Mouse (Mus musculus) CH12.LX (cell line): ENCODE measurements at regions not wholly inside any gene's neighbourhood (a gene's known extent, or its start where the extent isn't known, plus 50 kb on each side); places are given as distances from the start of the nearest gene placed in this dataset.

ENCODE experiments used
- DNase-seq: peaks from one replicate; pipeline ENCODE4 v3.0.0-alpha.2; 2013; ENCODE audit errors: extremely low read depth
- H3K27ac ChIP-seq: 2 replicates; pipeline ENCODE4 v1.5.1; 2012; ENCODE audit warnings: low read depth, mild to moderate bottlenecking, control low read depth, moderate library complexity; ENCODE audit not compliant: insufficient read depth
- H3K27me3 ChIP-seq: replicated peaks from 2 replicates; pipeline ENCODE3; 2012; ENCODE audit warnings: inconsistent platforms
- H3K36me3 ChIP-seq, 2 experiments: replicated peaks in 1 of 2; 2 replicates each; pipeline versions ENCODE3 to v1.6.1; 2012; ENCODE audit warnings: inconsistent platforms in 1 of 2, low read length in 1 of 2, mild to moderate bottlenecking in 1 of 2, mixed read lengths in 1 of 2, moderate library complexity in 1 of 2; ENCODE audit not compliant: control insufficient read depth in 1 of 2, insufficient read depth in 1 of 2
- H3K4me1 ChIP-seq, 2 experiments: 2 replicates each; pipeline ENCODE4 v1.6.1; 2012; ENCODE audit warnings: inconsistent platforms in 1 of 2, moderate library complexity in 1 of 2; ENCODE audit not compliant: insufficient read depth in 2 of 2, control insufficient read depth in 1 of 2
- H3K4me2 ChIP-seq: 2 replicates; pipeline ENCODE4 v1.6.1; 2012; ENCODE audit warnings: low read depth, mild to moderate bottlenecking, control low read depth; ENCODE audit not compliant: poor library complexity, insufficient read depth, severe bottlenecking
- H3K4me3 ChIP-seq, 3 experiments: fragments of 150-350 bp in 1 of 3; sonication (generic) in 1 of 3; replicated peaks in 1 of 3; 2 replicates each; pipeline versions ENCODE3 to v1.5.1; 2011 to 2012; ENCODE audit warnings: low read depth in 2 of 3, low read length in 2 of 3, mild to moderate bottlenecking in 2 of 3, moderate library complexity in 2 of 3, control low read depth in 1 of 3, improper control_type of control experiment in 1 of 3, inconsistent platforms in 1 of 3, mixed read lengths in 1 of 3; ENCODE audit not compliant: poor library complexity in 1 of 3
- H3K79me2 ChIP-seq: replicated peaks from 2 replicates; pipeline ENCODE4 v1.6.1; 2012; ENCODE audit warnings: mild to moderate bottlenecking, moderate library complexity; ENCODE audit not compliant: control insufficient read depth, poor library complexity, insufficient read depth, severe bottlenecking; ENCODE audit errors: extremely low read depth
- H3K9ac ChIP-seq: 2 replicates; pipeline ENCODE4 v1.6.1; 2012; ENCODE audit warnings: low read depth, mild to moderate bottlenecking, control low read depth, moderate library complexity; ENCODE audit not compliant: insufficient read depth
- H3K9me3 ChIP-seq: replicated peaks from 2 replicates; pipeline ENCODE3; 2012; ENCODE audit warnings: low read length, inconsistent platforms, mixed read lengths
- BHLHE40 ChIP-seq: IDR thresholded peaks from 2 replicates; pipeline ENCODE4 v1.6.1; 2011; ENCODE audit warnings: mild to moderate bottlenecking, low read depth, low read length, improper control_type of control experiment
- CHD1 ChIP-seq: IDR thresholded peaks from 2 replicates; pipeline ENCODE4 v1.6.1; 2012; ENCODE audit warnings: low read depth, low read length, improper control_type of control experiment, inconsistent platforms
- CHD2 ChIP-seq: IDR thresholded peaks from 2 replicates; pipeline ENCODE4 v1.6.1; 2011; ENCODE audit warnings: low read length, improper control_type of control experiment
- CTCF ChIP-seq, 2 experiments: IDR thresholded peaks in 1 of 2; conservative IDR thresholded peaks in 1 of 2; 2 replicates each; pipeline ENCODE4 v1.5.1; 2011 to 2012; ENCODE audit warnings: low read depth in 2 of 2, low read length in 2 of 2, improper control_type of control experiment in 1 of 2, inconsistent platforms in 1 of 2, mild to moderate bottlenecking in 1 of 2, moderate library complexity in 1 of 2
- ELF1 ChIP-seq: IDR thresholded peaks from 2 replicates; pipeline ENCODE4 v1.6.1; 2014; ENCODE audit warnings: low read depth, mild to moderate bottlenecking, inconsistent platforms, low read length, improper control_type of control experiment
- EP300 ChIP-seq: IDR thresholded peaks from 2 replicates; pipeline ENCODE4 v1.6.1; 2011; ENCODE audit warnings: low read length, improper control_type of control experiment
- ETS1 ChIP-seq: conservative IDR thresholded peaks from 2 replicates; pipeline ENCODE4 v1.6.1; 2012; ENCODE audit warnings: low read depth, mild to moderate bottlenecking, inconsistent platforms, low read length, improper control_type of control experiment, moderate library complexity
- GABPA ChIP-seq: IDR thresholded peaks from 2 replicates; pipeline ENCODE4 v1.6.1; 2012; ENCODE audit warnings: low read depth, low read length, improper control_type of control experiment, inconsistent platforms; ENCODE audit not compliant: insufficient replicate concordance
- HCFC1 ChIP-seq: IDR thresholded peaks from 2 replicates; pipeline ENCODE4 v1.6.1; 2012; ENCODE audit warnings: low read depth, mild to moderate bottlenecking, inconsistent platforms, low read length, improper control_type of control experiment
- IRF4 ChIP-seq: IDR thresholded peaks from 2 replicates; pipeline ENCODE4 v1.6.1; 2014; ENCODE audit warnings: low read depth, mild to moderate bottlenecking, inconsistent platforms, low read length, improper control_type of control experiment
- JUND ChIP-seq: conservative IDR thresholded peaks from 2 replicates; pipeline ENCODE4 v1.6.1; 2011; ENCODE audit warnings: low read depth, low read length, improper control_type of control experiment
- KAT2A ChIP-seq: IDR thresholded peaks from 2 replicates; pipeline ENCODE4 v1.6.1; 2012; ENCODE audit warnings: low read length, improper control_type of control experiment, inconsistent platforms; ENCODE audit not compliant: insufficient replicate concordance
- MAX ChIP-seq: IDR thresholded peaks from 2 replicates; pipeline ENCODE4 v1.6.1; 2011; ENCODE audit warnings: low read length, improper control_type of control experiment
- MAZ ChIP-seq: IDR thresholded peaks from 2 replicates; pipeline ENCODE4 v1.6.1; 2012; ENCODE audit warnings: low read depth, mild to moderate bottlenecking, inconsistent platforms, low read length, improper control_type of control experiment, moderate library complexity
- MXI1 ChIP-seq: IDR thresholded peaks from 2 replicates; pipeline ENCODE4 v1.6.1; 2011; ENCODE audit warnings: mild to moderate bottlenecking, low read depth, low read length, improper control_type of control experiment
- MYC ChIP-seq: IDR thresholded peaks from 2 replicates; pipeline ENCODE4 v1.6.1; 2011; ENCODE audit warnings: low read depth, mild to moderate bottlenecking, improper control_type of control experiment, low read length
- NELFE ChIP-seq: IDR thresholded peaks from 2 replicates; pipeline ENCODE4 v1.6.1; 2011; ENCODE audit warnings: low read depth, low read length, improper control_type of control experiment
- NRF1 ChIP-seq: IDR thresholded peaks from 2 replicates; pipeline ENCODE4 v1.6.1; 2014; ENCODE audit warnings: low read depth, mild to moderate bottlenecking, inconsistent platforms, low read length, improper control_type of control experiment, moderate library complexity
- POLR2A ChIP-seq: IDR thresholded peaks from 2 replicates; pipeline ENCODE4 v1.6.1; 2011; ENCODE audit warnings: low read depth, mild to moderate bottlenecking, improper control_type of control experiment, low read length
- POLR2AphosphoS2 ChIP-seq: IDR thresholded peaks from 2 replicates; pipeline ENCODE4 v1.6.1; 2011; ENCODE audit warnings: low read depth, low read length, improper control_type of control experiment
- RAD21 ChIP-seq: IDR thresholded peaks from 2 replicates; pipeline ENCODE4 v1.6.1; 2011; ENCODE audit warnings: low read depth, mild to moderate bottlenecking, low read length, improper control_type of control experiment, moderate library complexity
- RCOR1 ChIP-seq: conservative IDR thresholded peaks from 2 replicates; pipeline ENCODE4 v1.6.1; 2012; ENCODE audit warnings: low read depth, mild to moderate bottlenecking, inconsistent platforms, low read length, improper control_type of control experiment
- SMC3 ChIP-seq: IDR thresholded peaks from 2 replicates; pipeline ENCODE4 v1.6.1; 2011; ENCODE audit warnings: low read depth, low read length, improper control_type of control experiment
- TCF12 ChIP-seq: IDR thresholded peaks from 2 replicates; pipeline ENCODE4 v1.6.1; 2014; ENCODE audit warnings: low read depth, mild to moderate bottlenecking, inconsistent platforms, low read length, improper control_type of control experiment
- UBTF ChIP-seq: IDR thresholded peaks from 2 replicates; pipeline ENCODE4 v1.6.1; 2012; ENCODE audit warnings: low read depth, mild to moderate bottlenecking, inconsistent platforms, low read length, improper control_type of control experiment, moderate library complexity
- USF1 ChIP-seq: IDR thresholded peaks from 2 replicates; pipeline ENCODE4 v1.6.1; 2014; ENCODE audit warnings: low read depth, mild to moderate bottlenecking, inconsistent platforms, low read length, improper control_type of control experiment
- ZC3H11A ChIP-seq: IDR thresholded peaks from 2 replicates; pipeline ENCODE4 v1.6.1; 2012; ENCODE audit warnings: low read depth, mild to moderate bottlenecking, inconsistent platforms, low read length, improper control_type of control experiment
- ZMIZ1 ChIP-seq: IDR thresholded peaks from 2 replicates; pipeline ENCODE4 v1.6.1; 2012; ENCODE audit warnings: low read depth, mild to moderate bottlenecking, inconsistent platforms, low read length, improper control_type of control experiment
- dilution Hi-C: fragments of 300-500 bp; cut with MboI; formaldehyde crosslinking; loops from 2 replicates; pipeline ENCODE4 v1.14.3; 2020; ENCODE audit warnings: low sequenced_read_pairs; ENCODE audit not compliant: extremely low pct_unique_long_range_greater_than_20kb, extremely low pct_ligation_motif_present
- in situ Hi-C: fragments of 300-500 bp; cut with MboI; formaldehyde crosslinking; loops from 3 replicates; pipeline ENCODE4 v1.14.3; 2019; ENCODE audit warnings: low sequenced_read_pairs, low pct_ligation_motif_present, low pct_unique_long_range_greater_than_20kb, mixed read lengths

DNA sequence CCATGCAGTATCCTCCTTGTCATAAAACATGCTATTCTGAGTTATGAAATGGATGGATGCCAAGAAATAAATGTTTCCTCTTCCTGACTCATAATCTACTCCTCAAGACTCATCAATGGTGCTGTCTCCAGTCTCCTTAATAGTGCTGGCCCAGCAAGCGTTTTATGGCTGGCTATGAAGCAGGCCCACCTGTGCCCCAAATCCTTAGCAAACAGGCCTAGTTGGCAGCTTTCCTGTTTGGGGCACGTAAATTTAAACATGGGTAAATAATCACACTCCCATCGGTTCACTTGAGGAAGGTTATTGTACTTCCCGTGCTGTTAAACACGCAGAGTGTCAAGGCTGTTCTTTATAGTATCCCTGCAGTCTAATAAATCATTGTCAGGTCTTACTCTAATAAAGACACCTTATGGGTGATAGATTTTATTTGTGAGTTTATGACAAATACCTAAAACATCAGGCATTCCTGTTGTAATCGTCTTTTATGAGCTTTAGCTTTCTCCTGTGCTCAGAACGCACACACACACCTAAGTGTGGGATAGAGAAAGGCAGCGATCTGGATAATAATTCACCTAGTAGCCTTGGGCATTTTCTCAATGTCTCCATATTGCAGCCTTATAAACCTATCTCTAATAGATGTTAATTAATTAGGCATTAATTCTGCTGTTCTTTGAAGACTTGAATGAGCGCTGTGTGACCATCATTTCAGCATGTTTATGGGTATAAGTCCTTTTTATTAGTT is 435.6 kb upstream of the Klf6 start:
- dilution Hi-C loops = no loop called here

DNA sequence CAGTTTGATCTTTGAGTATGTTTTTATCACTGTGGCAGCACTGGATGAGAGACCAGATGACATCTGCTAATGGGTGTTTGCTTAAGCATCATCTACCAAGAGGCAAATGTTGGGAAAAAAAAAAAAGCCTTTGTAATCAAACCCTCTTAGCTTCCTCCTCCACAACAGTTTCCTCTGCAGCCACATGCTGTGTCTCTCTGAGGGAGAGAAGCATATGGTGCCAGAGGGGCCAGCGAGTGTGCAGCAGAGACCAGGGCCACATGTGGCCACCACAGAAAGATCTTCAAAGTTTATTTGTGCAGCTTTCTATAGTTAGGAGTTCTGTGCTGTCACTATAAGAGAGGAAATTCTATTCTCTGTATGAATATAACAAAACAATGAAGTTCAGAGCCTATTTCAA is 427.6 kb upstream of the Klf6 start:
- no peak overlapping the region for H3K9ac ChIP-seq
- H3K27me3 ChIP-seq = no peaks in the 10 kb centered on the region
- no peaks in the 10 kb centered on the region for H3K9me3 ChIP-seq
- H3K4me1 ChIP-seq = no peaks in the 10 kb centered on the region
- dilution Hi-C loops (no loop called here), in situ Hi-C loops (no loop called here)
- H3K79me2 ChIP-seq = no peaks in the 10 kb centered on the region
- no peak overlapping the region for H3K4me3 ChIP-seq
- no peak overlapping the region for H3K4me2 ChIP-seq
- H3K27ac ChIP-seq = no peak overlapping the region
- no peak for TF ChIP-seq TCF12
- no peak for TF ChIP-seq BHLHE40
- TF ChIP-seq ETS1 = no peak
- TF ChIP-seq RCOR1 = no peak
- no peak for TF ChIP-seq GABPA
- TF ChIP-seq HCFC1 = no peak
- TF ChIP-seq UBTF = no peak
- TF ChIP-seq POLR2A = no peak
- no peak for TF ChIP-seq ZMIZ1
- TF ChIP-seq KAT2A = no peak
- no peak for TF ChIP-seq CHD1
- TF ChIP-seq MYC = no peak
- no peak for TF ChIP-seq CHD2
- no peak for TF ChIP-seq SMC3
- no peak for TF ChIP-seq ELF1
- TF ChIP-seq CTCF (conservative IDR thresholded peaks at IDR 0.05 in 1 of 2, IDR thresholded peaks at IDR 0.05 in 1 of 2; ENCODE audit: low read depth in 2 of 2, low read length in 2 of 2) = no peak
- no peak for TF ChIP-seq IRF4
- TF ChIP-seq RAD21 = no peak
- TF ChIP-seq, all 38 proteins: peak for 0
- no peaks in the 10 kb centered on the region for H3K36me3 ChIP-seq
- no peak for DNase-seq

More for the DNA sequence above, 435.6 kb upstream of the Klf6 start:
- H3K27ac ChIP-seq = no peak overlapping the region
- no peaks in the 10 kb centered on the region for H3K27me3 ChIP-seq
- no peak overlapping the region for H3K9ac ChIP-seq
- no peaks in the 10 kb centered on the region for H3K4me1 ChIP-seq
- no peak for DNase-seq
- no peaks in the 10 kb centered on the region for H3K36me3 ChIP-seq
- in situ Hi-C loops = no loop called here
- no peaks in the 10 kb centered on the region for H3K79me2 ChIP-seq
- no peak overlapping the region for H3K4me2 ChIP-seq
- no peaks in the 10 kb centered on the region for H3K9me3 ChIP-seq
- H3K4me3 ChIP-seq = no peak overlapping the region
- no peak for TF ChIP-seq MXI1
- TF ChIP-seq ZMIZ1 = no peak
- TF ChIP-seq JUND = no peak
- no peak for TF ChIP-seq BHLHE40
- TF ChIP-seq USF1 = no peak
- TF ChIP-seq RAD21 = no peak
- TF ChIP-seq POLR2A = no peak
- no peak for TF ChIP-seq POLR2AphosphoS2
- no peak for TF ChIP-seq SMC3
- no peak for TF ChIP-seq MAX
- TF ChIP-seq ELF1 = no peak
- TF ChIP-seq NELFE = no peak
- TF ChIP-seq RCOR1 = no peak
- no peak for TF ChIP-seq EP300
- no peak for TF ChIP-seq ZC3H11A
- no peak for TF ChIP-seq NRF1
- no peak for TF ChIP-seq MAZ
- TF ChIP-seq KAT2A = no peak
- no peak for TF ChIP-seq TCF12
- TF ChIP-seq GABPA = no peak
